Mouse (Mus musculus) kidney, adult 2 months (tissue): ENCODE data around the gene Krtap4-1.

Experiments
- CTCF ChIP-seq: fragments of 200-500 bp; conservative IDR thresholded peaks from 2 replicates; pipeline ENCODE4 v1.5.1; 2011; ENCODE audit warnings: low read depth, mild to moderate bottlenecking, control low read depth, low read length, moderate library complexity, mixed read lengths; ENCODE audit not compliant: insufficient read depth, insufficient read length
- POLR2A ChIP-seq: fragments of 200-500 bp; IDR thresholded peaks from one replicate; pipeline ENCODE4 v1.6.1; 2011; ENCODE audit warnings: low read depth, low read length, control low read depth

- TF ChIP-seq POLR2A = no peak
- no peak for TF ChIP-seq CTCF
Measured at GRCm38 (mm10) chr11:99580636-99581035, 47.4 kb downstream of the Krtap4-1 start, which contains the start of gene Krtap1-5.
